Mouse (Mus musculus) erythroblast, embryonic 14.5 days (primary cell): Measurements from ENCODE around the gene Cd53.

Source experiments
- GATA1 ChIP-seq: IDR thresholded peaks from 2 replicates; pipeline ENCODE4 v1.6.1; 2012; ENCODE audit warnings: low read length, inconsistent platforms, mixed read lengths
- TAL1 ChIP-seq: IDR thresholded peaks from 3 replicates; pipeline ENCODE4 v1.6.1; 2012; ENCODE audit warnings: low read length, inconsistent platforms, mixed read lengths

- TF ChIP-seq GATA1 (no peak), TAL1 (no peak)
Measured at GRCm38 (mm10) chr3:106785130-106785529, 4.8 kb downstream of the Cd53 start.
